ENCODE assay signal across 17 mouse cellular contexts in genomic region chr2:73818742-73819141, GRCm38 (mm10). TPM values are rescaled to one million over a fixed set of nuclear protein-coding genes. Genes with fewer than 3 reads are reported as not detected.
DNase-seq lines count a peak whose midpoint lies in the region; ATAC-seq and TF ChIP-seq lines count a peak whose summit lies in the region.
"Had no signal": no experiment of that assay in that cellular context is flagged by ENCODE, and none has a peak within 500 bp of the region (broad histone marks: within the 10 kb centered on the region; RNA-seq: fewer than 3 reads in every experiment).

No protein-coding gene starts in this region.

- H3K27ac ChIP-seq in limb, embryonic 11.5 days (replicated peaks; ENCODE audit: low read depth, low read length), result no peak overlapping the region
- H3K27ac ChIP-seq in limb, embryonic 10.5 days, result no peak overlapping the region
- no peak overlapping the region for H3K27ac ChIP-seq in cerebellum, adult 2 months (ENCODE audit: insufficient read depth, low read length)
- no peak overlapping the region for H3K27ac ChIP-seq in kidney, embryonic 15.5 days
- H3K27ac ChIP-seq: embryonic facial prominence, embryonic 10.5 days; hindbrain, embryonic 15.5 days; midbrain, embryonic 12.5 days had no signal

- WGBS in limb, embryonic 11.5 days, result 46% methylated on average over 4 of the region's 4 CpGs
- WGBS in limb, embryonic 10.5 days, result 61% methylated on average over 4 of the region's 4 CpGs
- WGBS in cerebellum, adult 2 months, result 79% methylated on average over 4 of the region's 4 CpGs
- 83% methylated on average over 4 of the region's 4 CpGs for WGBS in kidney, embryonic 15.5 days

- TF ChIP-seq POLR2A in cerebellum, adult 2 months (IDR thresholded peaks at IDR 0.05; ENCODE audit: borderline replicate concordance, insufficient read depth, low read length), result no peak

- no peak overlapping the region for H3K4me3 ChIP-seq in limb, embryonic 11.5 days (ENCODE audit: low read depth, low read length)
- H3K4me3 ChIP-seq in limb, embryonic 10.5 days, result no peak overlapping the region
- H3K4me3 ChIP-seq in G1E (ENCODE audit: low read depth, low read length), result no peak overlapping the region
- H3K4me3 ChIP-seq in cerebellum, adult 2 months (replicated peaks; ENCODE audit: insufficient read depth, low read depth, low read length), result no peak overlapping the region
- no peak overlapping the region for H3K4me3 ChIP-seq in kidney, embryonic 15.5 days (replicated peaks)
- H3K4me3 ChIP-seq: embryonic facial prominence, embryonic 10.5 days; hindbrain, embryonic 15.5 days; midbrain, embryonic 12.5 days had no signal

- H3K9me3 ChIP-seq in limb, embryonic 11.5 days (ENCODE audit: control insufficient read depth, low read length), result no peaks in the 10 kb centered on the region
- H3K9me3 ChIP-seq in limb, embryonic 10.5 days (replicated peaks), result no peaks in the 10 kb centered on the region
- H3K9me3 ChIP-seq in G1E (replicated peaks), result no peaks in the 10 kb centered on the region
- H3K9me3 ChIP-seq in kidney, embryonic 15.5 days (replicated peaks), result no peaks in the 10 kb centered on the region
- H3K9me3 ChIP-seq: embryonic facial prominence, embryonic 10.5 days; hindbrain, embryonic 15.5 days; midbrain, embryonic 12.5 days had no signal

- ATAC-seq in limb, embryonic 11.5 days (ENCODE audit: insufficient number of reproducible peaks, low FRiP score, low TSS enrichment, low read depth), result no peak
- ATAC-seq in G1E (ENCODE audit: extremely low read depth, insufficient number of reproducible peaks, low FRiP score, poor library complexity, severe bottlenecking), result peak; percentile 99
- peak; percentile 42; the same call in 1 of the 2 replicates for ATAC-seq in granulocyte monocyte progenitor cell, adult 5-6 weeks (replicated peaks; ENCODE audit: poor library complexity, severe bottlenecking)
- no peak for ATAC-seq in kidney, embryonic 15.5 days (replicated peaks; ENCODE audit: low FRiP score)
- ATAC-seq: forebrain, postnatal 0 days had no signal

- no peaks in the 10 kb centered on the region for H3K4me1 ChIP-seq in limb, embryonic 11.5 days (ENCODE audit: control insufficient read depth, insufficient read depth, low read length)
- 0 out of 2 replicates have a peak, but pooled peaks cover 5% of the 10 kb centered on the region for H3K4me1 ChIP-seq in limb, embryonic 10.5 days
- no peaks in the 10 kb centered on the region for H3K4me1 ChIP-seq in G1E (ENCODE audit: insufficient read depth, low read depth, low read length)
- H3K4me1 ChIP-seq in cerebellum, adult 2 months (ENCODE audit: control insufficient read depth, insufficient read depth, low read length), result no peaks in the 10 kb centered on the region
- H3K4me1 ChIP-seq in kidney, embryonic 15.5 days, result no peaks in the 10 kb centered on the region
- H3K4me1 ChIP-seq: embryonic facial prominence, embryonic 10.5 days; hindbrain, embryonic 15.5 days; midbrain, embryonic 12.5 days had no signal

- H3K4me2 ChIP-seq in limb, embryonic 11.5 days (ENCODE audit: low read depth, severe bottlenecking), result no peak overlapping the region
- H3K4me2 ChIP-seq in kidney, embryonic 15.5 days, result no peak overlapping the region
- H3K4me2 ChIP-seq: hindbrain, embryonic 15.5 days; midbrain, embryonic 12.5 days had no signal

- no peak for TF ChIP-seq CTCF in G1E (IDR thresholded peaks at IDR 0.05; ENCODE audit: low read depth, low read length)
- no peak for TF ChIP-seq CTCF in cerebellum, adult 2 months (IDR thresholded peaks at IDR 0.05; ENCODE audit: borderline replicate concordance, insufficient read depth, low read depth, low read length)

- no peaks in the 10 kb centered on the region for H3K27me3 ChIP-seq in limb, embryonic 11.5 days (ENCODE audit: control insufficient read depth, insufficient read depth, low read length)
- no peaks in the 10 kb centered on the region for H3K27me3 ChIP-seq in limb, embryonic 10.5 days (ENCODE audit: low read depth, poor library complexity, severe bottlenecking)
- H3K27me3 ChIP-seq in G1E (ENCODE audit: insufficient read depth, low read length), result no peaks in the 10 kb centered on the region
- no peaks in the 10 kb centered on the region; the same call in 1 of the 2 replicates for H3K27me3 ChIP-seq in cerebellum, adult 2 months (ENCODE audit: control insufficient read depth, insufficient read depth, low read length)
- no peaks in the 10 kb centered on the region for H3K27me3 ChIP-seq in kidney, embryonic 15.5 days
- H3K27me3 ChIP-seq: hindbrain, embryonic 15.5 days; midbrain, embryonic 12.5 days had no signal

- peak; percentile 26 for DNase-seq in limb, embryonic 11.5 days (ENCODE audit: low spot score)
- no peak for DNase-seq in limb, embryonic 10.5 days (ENCODE audit: low spot score)
- DNase-seq in CD4-positive helper T cell, adult 2 months (ENCODE audit: low read depth, low spot score), result peak; percentile 6
- peak; percentile 34 for DNase-seq in G1E (ENCODE audit: low spot score)
- no peak for DNase-seq in cerebellum, adult 2 months
- DNase-seq: adrenal gland, postnatal 10 days; forebrain, postnatal 0 days; gastrocnemius, postnatal 14 days; kidney, adult 11 months; kidney, postnatal 25 days; lung, adult 18-20 months; lung, postnatal 36 days had no signal

- H3K36me3 ChIP-seq in limb, embryonic 11.5 days (ENCODE audit: control insufficient read depth, insufficient read depth, low read length), result peaks cover 6% of the 10 kb centered on the region; the same call in 1 of the 2 replicates
- peaks cover 55% of the 10 kb centered on the region for H3K36me3 ChIP-seq in limb, embryonic 10.5 days
- H3K36me3 ChIP-seq in G1E (replicated peaks), result peaks cover 41% of the 10 kb centered on the region
- peaks cover 51% of the 10 kb centered on the region for H3K36me3 ChIP-seq in kidney, embryonic 15.5 days

- no peak overlapping the region for H3K9ac ChIP-seq in limb, embryonic 11.5 days (ENCODE audit: low read length)
- no peak overlapping the region for H3K9ac ChIP-seq in kidney, embryonic 15.5 days
- H3K9ac ChIP-seq: forebrain, postnatal 0 days; hindbrain, embryonic 15.5 days; midbrain, embryonic 12.5 days had no signal

RNA-seq across cellular contexts. Expression of gene Chn1, which starts 43.6 kb away (rescaled TPM):
- polyA plus RNA-seq in limb, embryonic 11.5 days (2014; fragmentation: Nextera tagmentation; extraction: Ambion mirVana), result 47.5 and 55.3 TPM in 2 replicates
- polyA plus RNA-seq in limb, embryonic 10.5 days (2016; fragmentation: Nextera tagmentation; extraction: Ambion mirVana), result 32.7 and 38.7 TPM in 2 replicates
- 1.2 TPM in 1 of 2 replicates, not detected in the other for total RNA-seq in G1E (2014; fragmentation: Nextera tagmentation)
- 0.52 and 0.60 TPM in 2 replicates for total RNA-seq in G1E (2017)
- 0.30 TPM in 1 of 2 replicates, not detected in the other for polyA plus RNA-seq in G1E (2012)
- total RNA-seq in granulocyte monocyte progenitor cell, adult 5-6 weeks (2014; fragmentation: Nextera tagmentation), result 0.15 TPM in 1 of 2 replicates, not detected in the other
- total RNA-seq in granulocyte monocyte progenitor cell, adult 5-6 weeks (2017), result 0.39 TPM in 1 of 2 replicates, not detected in the other
- polyA plus RNA-seq in cerebellum, adult 2 months (2012; rRNA removed), result 258 and 288 TPM in 2 replicates
- polyA plus RNA-seq in kidney, embryonic 15.5 days (2015; fragmentation: Nextera tagmentation; extraction: Ambion mirVana), result 15.1 and 19.0 TPM in 2 replicates

Comparison
In these comparisons a context has a peak if more than half of its experiments do, and no peak if none do; other contexts are left out.
1. DNase-seq: peak in limb, embryonic 11.5 days (single experiment), CD4-positive helper T cell, adult 2 months (single experiment) and G1E (single experiment); none in limb, embryonic 10.5 days (single experiment) and cerebellum, adult 2 months (0 of 2).
2. ATAC-seq: peak in G1E (single experiment) and granulocyte monocyte progenitor cell, adult 5-6 weeks (single experiment); none in limb, embryonic 11.5 days (single experiment) and kidney, embryonic 15.5 days (single experiment).
3. RNA of gene Chn1, which starts 43.6 kb away (polyA plus RNA-seq): 258 to 288 TPM in cerebellum, adult 2 months, 47.5 to 55.3 TPM in limb, embryonic 11.5 days, 32.7 to 38.7 TPM in limb, embryonic 10.5 days and 15.1 to 19.0 TPM in kidney, embryonic 15.5 days; 0.30 TPM in G1E; every median in the first group is over 10 times any median in the second.